Mouse (Mus musculus): Measurements from ENCODE around the gene Robo1. TPM values are rescaled to one million over a fixed set of nuclear protein-coding genes. Genes with fewer than 3 reads are reported as not detected.

The Robo1 gene
- polyA plus RNA-seq, 1 experiment from 2014 or later, result 91.8 TPM

- Histone ChIP-seq H3K27ac (replicated peaks; ENCODE audit: low read depth, low read length) (no peak overlapping the region), H3K9ac (replicated peaks; ENCODE audit: low read length) (no peak overlapping the region), H3K27me3 (ENCODE audit: control insufficient read depth, insufficient read depth, low read length) (no peaks in the 10 kb centered on the region), H3K4me2 (ENCODE audit: low read length) (no peak overlapping the region), H3K9me3 (ENCODE audit: control insufficient read depth, low read length) (no peaks in the 10 kb centered on the region), H3K4me3 (replicated peaks; ENCODE audit: low read depth, low read length) (no peak overlapping the region), H3K4me1 (ENCODE audit: control insufficient read depth, insufficient read depth, low read length) (0 out of 2 replicates have a peak, but pooled peaks cover 3% of the 10 kb centered on the region), H3K36me3 (ENCODE audit: control insufficient read depth, insufficient read depth, low read length) (no peaks in the 10 kb centered on the region)
- 24% methylated on average over 5 of the region's 5 CpGs for WGBS
- ATAC-seq (ENCODE audit: low FRiP score, low TSS enrichment) (no peak), DNase-seq (no peak)
Observed at GRCm38 (mm10) chr16:72830394-72831056, 522.4 kb downstream of the Robo1 start.

DNA sequence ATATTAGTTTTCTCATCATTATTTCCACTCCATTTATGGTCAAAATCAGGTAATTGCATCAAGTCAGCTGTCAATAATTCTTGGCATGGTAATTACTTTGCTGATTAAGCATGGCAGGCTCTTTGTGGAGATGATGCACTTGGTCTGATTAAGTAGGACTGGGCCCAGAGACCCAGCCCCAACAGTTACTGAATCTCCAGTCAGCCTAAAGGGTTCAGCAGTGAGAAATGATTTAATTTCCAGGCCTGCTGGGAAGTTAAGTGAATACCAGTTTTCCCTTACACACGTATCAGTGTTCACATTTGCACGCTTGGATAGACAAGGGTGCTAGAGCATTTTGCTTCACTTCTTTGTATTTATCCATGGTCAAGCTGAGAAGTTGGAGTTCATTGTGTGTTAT is 526.2 kb downstream of the Robo1 start:
- ATAC-seq (ENCODE audit: low FRiP score, low TSS enrichment) (no peak), DNase-seq (no peak)
- H3K4me3 ChIP-seq (replicated peaks; ENCODE audit: low read depth, low read length), result no peak overlapping the region
- no peaks in the 10 kb centered on the region for H3K4me1 ChIP-seq (ENCODE audit: control insufficient read depth, insufficient read depth, low read length)
- no peaks in the 10 kb centered on the region for H3K27me3 ChIP-seq (ENCODE audit: control insufficient read depth, insufficient read depth, low read length)
- H3K9me3 ChIP-seq (ENCODE audit: control insufficient read depth, low read length), result no peaks in the 10 kb centered on the region
- WGBS, result 64% methylated on average over 2 of the region's 2 CpGs
- H3K36me3 ChIP-seq (ENCODE audit: control insufficient read depth, insufficient read depth, low read length), result no peaks in the 10 kb centered on the region
- no peak overlapping the region for H3K9ac ChIP-seq (replicated peaks; ENCODE audit: low read length)
- no peak overlapping the region for H3K27ac ChIP-seq (replicated peaks; ENCODE audit: low read depth, low read length)
- no peak overlapping the region for H3K4me2 ChIP-seq (ENCODE audit: low read length)

- H3K27me3 ChIP-seq (ENCODE audit: control insufficient read depth, insufficient read depth, low read length), result no peaks in the 10 kb centered on the region
- ATAC-seq (ENCODE audit: low FRiP score, low TSS enrichment) (no peak), DNase-seq (no peak)
- no peaks in the 10 kb centered on the region for H3K36me3 ChIP-seq (ENCODE audit: control insufficient read depth, insufficient read depth, low read length)
- H3K9me3 ChIP-seq (ENCODE audit: control insufficient read depth, low read length), result no peaks in the 10 kb centered on the region
- no peak overlapping the region for H3K4me2 ChIP-seq (ENCODE audit: low read length)
- H3K4me3 ChIP-seq (replicated peaks; ENCODE audit: low read depth, low read length), result no peak overlapping the region
- no peak overlapping the region for H3K27ac ChIP-seq (replicated peaks; ENCODE audit: low read depth, low read length)
- H3K9ac ChIP-seq (replicated peaks; ENCODE audit: low read length), result no peak overlapping the region
- no peaks in the 10 kb centered on the region for H3K4me1 ChIP-seq (ENCODE audit: control insufficient read depth, insufficient read depth, low read length)
- 82% methylated on average over 1 of the region's 1 CpGs for WGBS
Observed at GRCm38 (mm10) chr16:72839031-72839430, 530.9 kb downstream of the Robo1 start.

- no peaks in the 10 kb centered on the region for H3K27me3 ChIP-seq (ENCODE audit: control insufficient read depth, insufficient read depth, low read length)
- 75% methylated on average over 9 of the region's 9 CpGs for WGBS
- H3K4me2 ChIP-seq (ENCODE audit: low read length), result no peak overlapping the region
- no peak overlapping the region for H3K9ac ChIP-seq (replicated peaks; ENCODE audit: low read length)
- no peaks in the 10 kb centered on the region for H3K4me1 ChIP-seq (ENCODE audit: control insufficient read depth, insufficient read depth, low read length)
- ATAC-seq (ENCODE audit: low FRiP score, low TSS enrichment) (no peak), DNase-seq (no peak)
- no peak overlapping the region for H3K4me3 ChIP-seq (replicated peaks; ENCODE audit: low read depth, low read length)
- H3K27ac ChIP-seq (replicated peaks; ENCODE audit: low read depth, low read length), result no peak overlapping the region
- no peaks in the 10 kb centered on the region for H3K36me3 ChIP-seq (ENCODE audit: control insufficient read depth, insufficient read depth, low read length)
- no peaks in the 10 kb centered on the region for H3K9me3 ChIP-seq (ENCODE audit: control insufficient read depth, low read length)
Observed at GRCm38 (mm10) chr16:72841066-72841465, 533.0 kb downstream of the Robo1 start.

GRCm38 (mm10) chr16:72854101-72854500 is 546.0 kb downstream of the Robo1 start:
- Histone ChIP-seq H3K27me3 (ENCODE audit: control insufficient read depth, insufficient read depth, low read length) (no peaks in the 10 kb centered on the region), H3K9ac (replicated peaks; ENCODE audit: low read length) (no peak overlapping the region), H3K9me3 (ENCODE audit: control insufficient read depth, low read length) (no peaks in the 10 kb centered on the region), H3K27ac (replicated peaks; ENCODE audit: low read depth, low read length) (no peak overlapping the region), H3K4me1 (ENCODE audit: control insufficient read depth, insufficient read depth, low read length) (no peaks in the 10 kb centered on the region), H3K36me3 (ENCODE audit: control insufficient read depth, insufficient read depth, low read length) (no peaks in the 10 kb centered on the region), H3K4me3 (replicated peaks; ENCODE audit: low read depth, low read length) (no peak overlapping the region), H3K4me2 (ENCODE audit: low read length) (no peak overlapping the region)
- ATAC-seq (ENCODE audit: low FRiP score, low TSS enrichment) (no peak), DNase-seq (no peak)
- 92% methylated on average over 9 of the region's 9 CpGs for WGBS

- Histone ChIP-seq H3K27ac (replicated peaks; ENCODE audit: low read depth, low read length) (no peak overlapping the region), H3K27me3 (ENCODE audit: control insufficient read depth, insufficient read depth, low read length) (no peaks in the 10 kb centered on the region), H3K9me3 (ENCODE audit: control insufficient read depth, low read length) (no peaks in the 10 kb centered on the region), H3K4me1 (ENCODE audit: control insufficient read depth, insufficient read depth, low read length) (no peaks in the 10 kb centered on the region), H3K9ac (replicated peaks; ENCODE audit: low read length) (no peak overlapping the region), H3K36me3 (ENCODE audit: control insufficient read depth, insufficient read depth, low read length) (no peaks in the 10 kb centered on the region), H3K4me2 (ENCODE audit: low read length) (no peak overlapping the region), H3K4me3 (replicated peaks; ENCODE audit: low read depth, low read length) (no peak overlapping the region)
- DNase-seq (no peak), ATAC-seq (ENCODE audit: low FRiP score, low TSS enrichment) (no peak)
- 79% methylated on average over 5 of the region's 5 CpGs for WGBS
Observed at GRCm38 (mm10) chr16:72854809-72855503, 546.9 kb downstream of the Robo1 start.

DNA sequence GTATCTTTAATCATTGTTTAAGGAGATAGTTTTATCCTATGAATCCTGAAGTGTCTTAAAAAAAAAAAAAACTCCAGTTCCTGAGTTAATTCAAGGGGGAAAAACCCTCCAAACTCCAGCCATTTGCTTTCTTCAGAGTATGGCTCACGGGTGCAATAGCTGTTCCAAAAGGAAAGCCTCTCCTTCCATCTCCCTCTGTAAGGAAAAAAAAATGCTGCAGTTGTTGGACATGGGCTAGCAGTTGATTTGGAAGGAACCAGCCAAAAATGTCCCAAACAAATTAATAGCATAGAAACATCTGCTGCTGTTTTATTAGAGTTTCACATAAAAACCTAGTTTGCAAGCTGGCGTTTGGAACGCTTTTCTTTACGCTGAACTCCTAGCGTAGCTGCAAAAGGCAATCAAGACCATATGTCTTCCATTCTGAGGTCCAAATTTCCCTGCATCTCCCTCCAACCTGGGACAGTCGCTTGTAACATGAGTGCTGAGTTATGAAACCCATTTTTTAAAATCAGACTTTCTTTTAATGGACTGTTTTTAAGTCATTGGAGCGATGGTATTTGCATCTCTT is 553.7 kb downstream of the Robo1 start:
- no peaks in the 10 kb centered on the region for H3K4me1 ChIP-seq (ENCODE audit: control insufficient read depth, insufficient read depth, low read length)
- 93% methylated on average over 7 of the region's 7 CpGs for WGBS
- ATAC-seq (ENCODE audit: low FRiP score, low TSS enrichment) (no peak), DNase-seq (no peak)
- no peaks in the 10 kb centered on the region for H3K27me3 ChIP-seq (ENCODE audit: control insufficient read depth, insufficient read depth, low read length)
- H3K9me3 ChIP-seq (ENCODE audit: control insufficient read depth, low read length), result no peaks in the 10 kb centered on the region
- H3K36me3 ChIP-seq (ENCODE audit: control insufficient read depth, insufficient read depth, low read length), result no peaks in the 10 kb centered on the region
- no peak overlapping the region for H3K27ac ChIP-seq (replicated peaks; ENCODE audit: low read depth, low read length)
- H3K4me2 ChIP-seq (ENCODE audit: low read length), result no peak overlapping the region
- no peak overlapping the region for H3K4me3 ChIP-seq (replicated peaks; ENCODE audit: low read depth, low read length)
- H3K9ac ChIP-seq (replicated peaks; ENCODE audit: low read length), result no peak overlapping the region

DNA sequence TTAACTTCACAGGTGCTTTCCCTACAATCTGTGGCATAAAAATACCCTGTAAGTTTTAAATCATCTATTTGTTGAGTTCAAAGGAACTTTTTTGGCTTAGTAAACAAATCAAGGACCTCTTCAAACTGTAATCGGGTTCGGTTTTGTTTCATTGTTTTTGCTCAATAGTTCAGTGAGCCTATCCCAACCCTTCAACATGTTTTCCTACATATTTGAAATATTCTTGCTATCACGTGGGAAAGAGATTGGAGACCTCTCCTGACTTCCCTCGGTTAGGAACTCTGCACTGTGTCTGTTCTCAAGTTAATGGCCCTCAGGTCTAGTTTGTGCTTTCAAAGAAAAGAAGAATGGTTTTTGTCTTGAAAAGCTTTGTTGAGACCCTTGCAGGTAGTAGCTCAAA is 557.9 kb downstream of the Robo1 start:
- Histone ChIP-seq H3K27ac (replicated peaks; ENCODE audit: low read depth, low read length) (no peak overlapping the region), H3K4me1 (ENCODE audit: control insufficient read depth, insufficient read depth, low read length) (no peaks in the 10 kb centered on the region), H3K4me2 (ENCODE audit: low read length) (no peak overlapping the region), H3K9ac (replicated peaks; ENCODE audit: low read length) (no peak overlapping the region), H3K27me3 (ENCODE audit: control insufficient read depth, insufficient read depth, low read length) (no peaks in the 10 kb centered on the region), H3K4me3 (replicated peaks; ENCODE audit: low read depth, low read length) (no peak overlapping the region), H3K36me3 (ENCODE audit: control insufficient read depth, insufficient read depth, low read length) (no peaks in the 10 kb centered on the region), H3K9me3 (ENCODE audit: control insufficient read depth, low read length) (no peaks in the 10 kb centered on the region)
- no peak for ATAC-seq (ENCODE audit: low FRiP score, low TSS enrichment)
- DNase-seq, result no peak
- WGBS, result 93% methylated on average over 4 of the region's 4 CpGs

Measured in midbrain, embryonic 14.5 days (tissue).